Mouse (Mus musculus) embryonic facial prominence, embryonic 15.5 days (tissue): Measurements from ENCODE around the gene Nubp1. TPM values are rescaled to one million over a fixed set of nuclear protein-coding genes. Genes with fewer than 3 reads are reported as not detected.

ENCODE experiments used
- polyA plus RNA-seq: library from polyadenylated mRNA; unstranded; fragments of >200 nt; fragmentation: Nextera tagmentation; extraction: Ambion mirVana; gene quantifications from 2 replicates; pipeline ENCODE4 v1.2.1, GENCODE M21; 2015

Nubp1 gene
- polyA plus RNA-seq, 1 experiment from 2014 or later, result 54.7 TPM

Other genes starting within 250 kb of the Nubp1 start
- gene Rpl39l, start 241.7 kb upstream of the Nubp1 start, polyA plus RNA-seq, result 7.7 and 9.9 TPM in 2 replicates
- gene Atf7ip2, start 219.2 kb upstream of the Nubp1 start, polyA plus RNA-seq, result 1.1 and 1.3 TPM in 2 replicates
- 76.9 and 79.5 TPM in 2 replicates for gene Emp2, start 98.0 kb upstream of the Nubp1 start, polyA plus RNA-seq
- 2.6 and 2.9 TPM in 2 replicates for gene Tekt5, start 16.5 kb upstream of the Nubp1 start, polyA plus RNA-seq
- 13.8 and 17.5 TPM in 2 replicates for gene Tvp23a, start 35.4 kb downstream of the Nubp1 start, polyA plus RNA-seq
- 0.37 and 0.45 TPM in 2 replicates for gene Ciita, start 68.1 kb downstream of the Nubp1 start, polyA plus RNA-seq
- gene Dexi, start 131.1 kb downstream of the Nubp1 start, polyA plus RNA-seq, result 26.5 and 26.7 TPM in 2 replicates
- gene Clec16a, start 133.4 kb downstream of the Nubp1 start, polyA plus RNA-seq, result 39.6 and 42.8 TPM in 2 replicates